Mouse (Mus musculus): Measurements from ENCODE around the gene Hccs. TPM values are rescaled to one million over a fixed set of nuclear protein-coding genes. Genes with fewer than 3 reads are reported as not detected.

Gene Hccs
- polyA plus RNA-seq, 1 experiment from 2014 or later = 41.5 TPM

DNA sequence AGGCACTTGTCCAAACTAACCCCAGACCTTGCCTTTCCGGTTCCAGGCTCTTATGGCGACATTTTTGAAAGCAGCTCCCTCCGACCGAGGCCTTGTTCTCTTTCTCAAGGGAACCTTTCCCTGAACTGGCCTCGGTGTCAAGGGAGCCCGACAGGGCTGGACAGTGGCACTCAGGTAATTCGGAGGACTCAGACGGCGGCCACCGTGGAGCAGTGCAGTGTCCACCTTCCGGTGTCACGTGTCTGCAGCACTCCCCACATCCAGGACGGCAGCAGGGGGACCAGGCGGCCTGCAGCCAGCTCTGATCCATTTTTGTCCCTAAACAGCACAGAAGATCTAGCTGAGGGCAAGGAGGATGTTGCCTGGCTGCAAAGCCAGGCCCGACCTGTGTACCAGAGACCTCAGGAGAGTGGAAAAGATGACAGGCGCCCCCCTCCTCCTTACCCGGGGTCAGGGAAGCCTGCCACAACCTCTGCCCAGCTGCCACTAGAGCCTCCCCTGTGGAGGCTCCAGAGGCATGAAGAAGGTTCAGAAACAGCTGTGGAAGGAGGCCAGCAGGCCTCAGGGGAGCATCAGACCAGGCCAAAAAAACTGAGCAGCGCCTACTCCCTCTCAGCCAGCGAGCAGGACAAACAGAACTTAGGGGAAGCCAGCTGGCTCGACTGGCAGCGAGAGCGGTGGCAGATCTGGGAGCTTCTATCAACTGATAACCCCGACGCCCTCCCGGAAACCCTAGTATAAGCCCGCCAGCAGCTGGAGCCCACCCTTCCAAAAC lies 17.7 kb downstream of the Hccs start:
- no peak overlapping the region for H3K9ac ChIP-seq (replicated peaks)
- no peak overlapping the region for H3K4me3 ChIP-seq (replicated peaks)
- H3K4me1 ChIP-seq (replicated peaks) = no peaks in the 10 kb centered on the region
- ATAC-seq (ENCODE audit: insufficient number of reproducible peaks, insufficient read depth, low FRiP score, low TSS enrichment, low read depth) = no peak
- WGBS = 61% methylated on average over 26 of the region's 26 CpGs
- H3K4me2 ChIP-seq = no peak overlapping the region
- H3K27ac ChIP-seq = no peak overlapping the region
- no peaks in the 10 kb centered on the region for H3K9me3 ChIP-seq
- H3K36me3 ChIP-seq = no peaks in the 10 kb centered on the region
- peaks cover 14% of the 10 kb centered on the region for H3K27me3 ChIP-seq

GRCm38 (mm10) chrX:169299579-169299978 lies 20.6 kb downstream of the Hccs start:
- H3K4me1 ChIP-seq (replicated peaks) = no peaks in the 10 kb centered on the region
- no peak overlapping the region for H3K27ac ChIP-seq
- H3K4me2 ChIP-seq = no peak overlapping the region
- 69% methylated on average over 4 of the region's 4 CpGs for WGBS
- peaks cover 18% of the 10 kb centered on the region for H3K27me3 ChIP-seq
- ATAC-seq (ENCODE audit: insufficient number of reproducible peaks, insufficient read depth, low FRiP score, low TSS enrichment, low read depth) = no peak
- H3K9me3 ChIP-seq = no peaks in the 10 kb centered on the region
- no peak overlapping the region for H3K9ac ChIP-seq (replicated peaks)
- H3K4me3 ChIP-seq (replicated peaks) = no peak overlapping the region
- H3K36me3 ChIP-seq = no peaks in the 10 kb centered on the region

DNA sequence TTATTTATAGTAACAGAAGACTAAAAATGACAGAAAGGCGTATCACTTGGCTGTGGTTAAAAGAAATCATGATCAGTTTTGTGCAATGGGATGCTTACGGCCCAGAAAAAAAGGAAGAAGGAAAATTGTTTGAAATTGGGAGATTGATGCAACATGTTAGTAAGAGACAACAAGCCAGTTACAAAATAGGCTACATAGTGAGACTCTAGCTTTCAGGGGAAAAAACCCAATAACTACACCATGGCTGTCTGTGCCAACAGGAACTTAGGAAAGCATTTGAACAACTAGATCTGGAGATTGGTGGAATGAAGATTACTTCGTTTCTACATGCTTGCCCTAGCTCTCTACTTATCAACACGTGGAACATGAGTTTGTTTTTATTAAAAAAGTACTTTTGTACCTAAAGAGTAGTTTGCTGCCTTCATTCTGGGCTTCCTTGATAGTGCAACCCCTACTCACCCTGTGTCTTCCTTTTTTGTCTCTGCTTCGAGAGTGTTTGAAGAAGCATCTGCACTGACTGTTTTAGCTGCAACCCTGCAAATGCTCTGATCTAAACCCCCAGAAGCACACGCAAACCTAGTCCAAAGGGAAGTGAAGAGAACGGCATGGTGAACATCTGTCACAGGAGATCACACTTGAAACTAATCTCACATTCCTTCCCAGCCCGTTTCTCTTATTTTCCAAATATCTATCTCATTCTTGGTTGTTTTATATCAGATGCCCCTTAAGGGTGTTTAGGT lies 56.6 kb downstream of the Hccs start:
- no peaks in the 10 kb centered on the region for H3K9me3 ChIP-seq
- peaks cover 17% of the 10 kb centered on the region; the same call in 1 of the 2 replicates for H3K27me3 ChIP-seq
- H3K4me1 ChIP-seq (replicated peaks) = no peaks in the 10 kb centered on the region; the same call in 1 of the 2 replicates
- no peaks in the 10 kb centered on the region for H3K36me3 ChIP-seq
- H3K9ac ChIP-seq (replicated peaks) = no peak overlapping the region
- no peak overlapping the region for H3K4me2 ChIP-seq
- WGBS = 76% methylated on average over 8 of the region's 8 CpGs
- H3K27ac ChIP-seq = no peak overlapping the region
- no peak overlapping the region for H3K4me3 ChIP-seq (replicated peaks)
- no peak for ATAC-seq (ENCODE audit: insufficient number of reproducible peaks, insufficient read depth, low FRiP score, low TSS enrichment, low read depth)

- Histone ChIP-seq H3K4me3 (replicated peaks) (no peak overlapping the region), H3K4me2 (no peak overlapping the region), H3K27ac (no peak overlapping the region), H3K36me3 (no peaks in the 10 kb centered on the region), H3K27me3 (peaks cover 21% of the 10 kb centered on the region; the same call in 1 of the 2 replicates), H3K9ac (replicated peaks) (no peak overlapping the region), H3K9me3 (no peaks in the 10 kb centered on the region), H3K4me1 (replicated peaks) (no peaks in the 10 kb centered on the region; the same call in 1 of the 2 replicates)
- ATAC-seq (ENCODE audit: insufficient number of reproducible peaks, insufficient read depth, low FRiP score, low TSS enrichment, low read depth) = no peak
- 55% methylated on average over 2 of the region's 2 CpGs for WGBS
Measured at GRCm38 (mm10) chrX:169262212-169262611, 58.0 kb downstream of the Hccs start.

DNA sequence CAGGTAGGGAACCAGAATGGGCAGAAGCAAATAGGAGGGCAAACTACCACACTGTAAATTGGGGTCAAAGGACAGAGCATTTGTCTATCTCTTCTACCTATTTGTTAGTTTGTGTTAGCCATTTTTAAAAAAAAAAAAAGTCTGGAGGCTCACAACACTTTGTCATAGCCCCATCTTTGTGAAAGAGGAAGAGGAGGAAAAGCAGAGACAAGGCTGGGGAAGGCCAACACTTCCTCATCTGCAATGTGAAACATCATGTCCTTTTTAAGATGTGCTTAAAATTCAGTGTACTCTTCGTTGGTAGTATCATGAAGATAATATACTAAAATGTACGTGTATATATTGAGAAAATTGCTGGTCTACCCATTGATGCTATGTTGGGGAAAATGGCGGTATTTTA lies 59.1 kb downstream of the Hccs start:
- no peak overlapping the region for H3K27ac ChIP-seq
- H3K9me3 ChIP-seq = no peaks in the 10 kb centered on the region
- no peak for ATAC-seq (ENCODE audit: insufficient number of reproducible peaks, insufficient read depth, low FRiP score, low TSS enrichment, low read depth)
- WGBS = 79% methylated on average over 3 of the region's 3 CpGs
- peaks cover 21% of the 10 kb centered on the region; the same call in 1 of the 2 replicates for H3K27me3 ChIP-seq
- no peaks in the 10 kb centered on the region; the same call in 1 of the 2 replicates for H3K4me1 ChIP-seq (replicated peaks)
- H3K9ac ChIP-seq (replicated peaks) = no peak overlapping the region
- H3K4me3 ChIP-seq (replicated peaks) = no peak overlapping the region
- H3K4me2 ChIP-seq = no peak overlapping the region
- no peaks in the 10 kb centered on the region for H3K36me3 ChIP-seq

- no peak for ATAC-seq (ENCODE audit: insufficient number of reproducible peaks, insufficient read depth, low FRiP score, low TSS enrichment, low read depth)
- Histone ChIP-seq H3K9ac (replicated peaks) (no peak overlapping the region), H3K4me3 (replicated peaks) (no peak overlapping the region), H3K36me3 (no peaks in the 10 kb centered on the region), H3K27ac (no peak overlapping the region), H3K27me3 (peaks cover 9% of the 10 kb centered on the region; the same call in 1 of the 2 replicates), H3K9me3 (no peaks in the 10 kb centered on the region), H3K4me2 (no peak overlapping the region), H3K4me1 (replicated peaks) (no peaks in the 10 kb centered on the region)
Measured at GRCm38 (mm10) chrX:169256741-169257140, 63.4 kb downstream of the Hccs start.

GRCm38 (mm10) chrX:169255915-169256314 lies 64.3 kb downstream of the Hccs start:
- H3K4me1 ChIP-seq (replicated peaks) = no peaks in the 10 kb centered on the region
- no peak overlapping the region for H3K4me3 ChIP-seq (replicated peaks)
- 75% methylated on average over 1 of the region's 1 CpGs for WGBS
- ATAC-seq (ENCODE audit: insufficient number of reproducible peaks, insufficient read depth, low FRiP score, low TSS enrichment, low read depth) = no peak
- no peak overlapping the region for H3K4me2 ChIP-seq
- no peak overlapping the region for H3K27ac ChIP-seq
- H3K9ac ChIP-seq (replicated peaks) = no peak overlapping the region
- no peaks in the 10 kb centered on the region for H3K9me3 ChIP-seq
- H3K36me3 ChIP-seq = no peaks in the 10 kb centered on the region
- H3K27me3 ChIP-seq = peaks cover 7% of the 10 kb centered on the region; the same call in 1 of the 2 replicates

DNA sequence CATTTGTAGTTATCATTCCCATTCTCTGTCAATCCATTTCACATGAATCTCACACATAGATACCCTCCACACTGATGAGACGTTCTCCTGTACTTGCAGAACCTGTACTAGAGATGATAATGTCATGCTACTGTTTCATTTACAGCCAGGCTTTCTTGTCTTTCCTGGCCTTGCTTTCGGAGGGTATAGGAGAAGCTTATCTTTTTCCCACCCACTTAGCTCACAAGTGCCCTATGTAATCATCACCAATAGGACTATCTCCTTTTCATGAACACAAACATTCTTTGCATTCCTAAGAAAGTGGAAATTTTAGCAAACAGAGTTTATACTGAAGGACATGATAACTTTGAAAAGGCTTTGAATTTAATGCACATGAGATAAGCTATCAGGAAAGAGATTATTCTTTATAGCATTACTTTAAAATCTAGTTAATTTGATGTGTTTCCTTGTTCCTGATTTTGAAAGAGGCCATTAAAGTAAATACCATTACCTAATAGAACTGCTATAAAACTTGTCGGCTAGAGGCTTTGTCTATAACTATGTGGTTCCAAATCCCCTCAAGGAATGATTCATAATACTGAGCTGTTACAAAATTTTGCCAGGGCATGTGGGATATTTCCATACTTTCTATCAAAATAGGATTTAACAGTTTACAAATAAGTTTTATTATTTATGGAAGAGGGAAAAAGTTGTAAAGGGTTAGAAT lies 97.7 kb downstream of the Hccs start:
- no peaks in the 10 kb centered on the region for H3K4me1 ChIP-seq (replicated peaks)
- WGBS = 63% methylated on average over 3 of the region's 3 CpGs
- no peak overlapping the region for H3K27ac ChIP-seq
- H3K9me3 ChIP-seq = no peaks in the 10 kb centered on the region
- no peak for ATAC-seq (ENCODE audit: insufficient number of reproducible peaks, insufficient read depth, low FRiP score, low TSS enrichment, low read depth)
- peaks cover 15% of the 10 kb centered on the region; the same call in 1 of the 2 replicates for H3K27me3 ChIP-seq
- H3K36me3 ChIP-seq = no peaks in the 10 kb centered on the region
- no peak overlapping the region for H3K4me3 ChIP-seq (replicated peaks)
- H3K4me2 ChIP-seq = no peak overlapping the region
- no peak overlapping the region for H3K9ac ChIP-seq (replicated peaks)

GRCm38 (mm10) chrX:169220064-169220463 lies 100.1 kb downstream of the Hccs start:
- no peak for ATAC-seq (ENCODE audit: insufficient number of reproducible peaks, insufficient read depth, low FRiP score, low TSS enrichment, low read depth)
- Histone ChIP-seq H3K27me3 (peaks cover 21% of the 10 kb centered on the region), H3K9ac (replicated peaks) (no peak overlapping the region), H3K4me2 (no peak overlapping the region), H3K27ac (no peak overlapping the region), H3K4me1 (replicated peaks) (no peaks in the 10 kb centered on the region), H3K9me3 (no peaks in the 10 kb centered on the region), H3K36me3 (no peaks in the 10 kb centered on the region), H3K4me3 (replicated peaks) (no peak overlapping the region)
- WGBS = 63% methylated on average over 8 of the region's 8 CpGs

GRCm38 (mm10) chrX:169210019-169210418 lies 110.2 kb downstream of the Hccs start:
- Histone ChIP-seq H3K4me2 (no peak overlapping the region), H3K9ac (replicated peaks) (no peak overlapping the region), H3K27ac (no peak overlapping the region), H3K9me3 (no peaks in the 10 kb centered on the region), H3K36me3 (no peaks in the 10 kb centered on the region), H3K4me3 (replicated peaks) (no peak overlapping the region), H3K27me3 (peaks cover 11% of the 10 kb centered on the region; the same call in 1 of the 2 replicates), H3K4me1 (replicated peaks) (no peaks in the 10 kb centered on the region)
- WGBS = 68% methylated on average over 3 of the region's 3 CpGs
- no peak for ATAC-seq (ENCODE audit: insufficient number of reproducible peaks, insufficient read depth, low FRiP score, low TSS enrichment, low read depth)

Data from limb, embryonic 12.5 days (tissue).